Comparison of ENCODE assay signal across 9 mouse cellular contexts in the genomic region with DNA sequence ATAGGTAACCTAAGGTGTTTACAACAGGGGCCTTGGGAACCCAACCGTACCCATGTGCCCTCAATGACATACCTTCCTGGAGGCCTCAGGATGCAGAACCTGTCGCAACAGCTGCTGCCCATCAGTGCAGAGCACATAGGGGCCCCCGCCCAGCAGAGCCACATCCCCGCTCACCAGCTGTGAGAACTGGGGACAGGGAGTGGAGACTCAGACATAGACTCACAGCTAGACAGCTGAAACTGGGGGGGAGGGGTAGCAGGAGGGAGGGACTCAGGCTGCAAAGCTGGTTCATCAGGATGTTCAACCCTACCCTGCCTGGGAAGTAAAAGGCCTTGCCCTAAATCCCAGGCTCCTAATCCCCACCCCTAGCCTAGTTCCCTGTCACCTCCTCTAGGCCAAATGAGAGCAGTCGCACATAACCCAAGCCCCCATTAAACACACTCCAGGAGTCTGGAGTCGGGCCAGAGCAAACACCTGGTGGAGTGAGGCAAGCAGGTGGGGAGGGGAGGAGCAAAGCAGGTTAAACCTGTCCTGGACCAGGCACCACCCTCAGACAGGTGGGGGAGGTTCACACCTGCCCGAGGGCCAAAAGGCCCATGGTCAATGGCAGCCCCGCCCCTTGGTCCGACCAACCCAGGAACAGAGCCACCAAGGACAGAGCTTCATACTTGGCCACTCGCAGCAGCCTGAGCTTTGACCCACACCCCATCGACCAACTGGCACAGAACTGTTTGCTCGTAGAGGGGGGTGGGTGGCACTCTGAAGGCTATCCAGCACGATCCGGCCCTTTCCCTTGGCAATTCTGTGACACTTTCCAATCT. TPM values are rescaled to one million over a fixed set of nuclear protein-coding genes. Genes with fewer than 3 reads are reported as not detected.
DNase-seq lines count a peak whose midpoint lies in the region; ATAC-seq lines count a peak whose summit lies in the region.
"Had no signal": no experiment of that assay in that cellular context is flagged by ENCODE, and none has a peak within 500 bp of the region (broad histone marks: within the 10 kb centered on the region; RNA-seq: fewer than 3 reads in every experiment).

No protein-coding gene starts in this region.

- peaks cover 71% of the 10 kb centered on the region for H3K27me3 ChIP-seq in erythroblast, embryonic 14.5 days (ENCODE audit: control insufficient read depth)
- H3K27me3 ChIP-seq in embryonic facial prominence, embryonic 15.5 days, result peaks cover 46% of the 10 kb centered on the region
- peaks cover 72% of the 10 kb centered on the region for H3K27me3 ChIP-seq in limb, embryonic 13.5 days
- peaks cover 53% of the 10 kb centered on the region for H3K27me3 ChIP-seq in forebrain, embryonic 16.5 days (replicated peaks; ENCODE audit: control insufficient read depth, insufficient read depth, low read length)

- peaks cover 37% of the 10 kb centered on the region for H3K36me3 ChIP-seq in erythroblast, embryonic 14.5 days (ENCODE audit: control insufficient read depth)
- H3K36me3 ChIP-seq in embryonic facial prominence, embryonic 15.5 days, result peaks cover 29% of the 10 kb centered on the region
- peaks cover 31% of the 10 kb centered on the region for H3K36me3 ChIP-seq in limb, embryonic 13.5 days
- H3K36me3 ChIP-seq in forebrain, embryonic 16.5 days (ENCODE audit: control insufficient read depth, insufficient read depth), result no peaks in the 10 kb centered on the region

- peaks cover 20% of the 10 kb centered on the region; the same call in 1 of the 2 replicates for H3K9me3 ChIP-seq in erythroblast, embryonic 14.5 days (ENCODE audit: control insufficient read depth, low read length)
- H3K9me3 ChIP-seq in embryonic facial prominence, embryonic 15.5 days (replicated peaks), result no peaks in the 10 kb centered on the region
- no peaks in the 10 kb centered on the region for H3K9me3 ChIP-seq in limb, embryonic 13.5 days
- H3K9me3 ChIP-seq in forebrain, embryonic 16.5 days (ENCODE audit: control insufficient read depth, low read length), result no peaks in the 10 kb centered on the region
- H3K9me3 ChIP-seq: neural tube, embryonic 15.5 days had no signal

- 14% methylated on average over 14 of the region's 14 CpGs for WGBS in embryonic facial prominence, embryonic 15.5 days
- WGBS in limb, embryonic 13.5 days, result 13% methylated on average over 14 of the region's 14 CpGs
- WGBS in forebrain, embryonic 16.5 days, result 28% methylated on average over 14 of the region's 14 CpGs

- peak overlapping the region; percentile 79 for H3K27ac ChIP-seq in embryonic facial prominence, embryonic 15.5 days (replicated peaks)
- H3K27ac ChIP-seq in limb, embryonic 13.5 days, result no peak overlapping the region
- H3K27ac ChIP-seq in forebrain, embryonic 16.5 days (ENCODE audit: low read length), result no peak overlapping the region
- H3K27ac ChIP-seq: neural tube, embryonic 15.5 days had no signal

- peaks cover 34% of the 10 kb centered on the region for H3K4me1 ChIP-seq in erythroblast, embryonic 14.5 days (ENCODE audit: control insufficient read depth)
- H3K4me1 ChIP-seq in embryonic facial prominence, embryonic 15.5 days, result peaks cover 36% of the 10 kb centered on the region
- H3K4me1 ChIP-seq in limb, embryonic 13.5 days, result peaks cover 39% of the 10 kb centered on the region
- H3K4me1 ChIP-seq in forebrain, embryonic 16.5 days (replicated peaks; ENCODE audit: control insufficient read depth, insufficient read depth, low read length), result peaks cover 17% of the 10 kb centered on the region

- DNase-seq in retina, postnatal 1 day, result peak; percentile 58
- no peak for DNase-seq in cerebellum, postnatal 25 days

- H3K9ac ChIP-seq in embryonic facial prominence, embryonic 15.5 days, result no peak overlapping the region
- H3K9ac ChIP-seq in limb, embryonic 13.5 days, result no peak overlapping the region
- H3K9ac ChIP-seq in forebrain, embryonic 16.5 days (replicated peaks; ENCODE audit: low read depth, low read length), result no peak overlapping the region
- H3K9ac ChIP-seq: neural tube, embryonic 15.5 days had no signal

- H3K4me2 ChIP-seq in embryonic facial prominence, embryonic 15.5 days (replicated peaks), result peak overlapping the region; percentile 90
- H3K4me2 ChIP-seq in limb, embryonic 13.5 days (replicated peaks), result peak overlapping the region; percentile 94
- no peak overlapping the region for H3K4me2 ChIP-seq in forebrain, embryonic 16.5 days (ENCODE audit: low read length)

- ATAC-seq in erythroblast, adult 5-6 weeks (replicated peaks; ENCODE audit: low FRiP score, poor library complexity, severe bottlenecking), result no peak
- peak; percentile 67 for ATAC-seq in embryonic facial prominence, embryonic 15.5 days (ENCODE audit: insufficient number of reproducible peaks, low FRiP score, low TSS enrichment, low read depth)
- peak; percentile 39; the same call in 1 of the 2 replicates for ATAC-seq in limb, embryonic 13.5 days (ENCODE audit: low FRiP score, low read depth)
- ATAC-seq in forebrain, embryonic 16.5 days, result no peak
- ATAC-seq in activated CD4-positive, CD25-positive, alpha-beta regulatory T cell, adult 4 months, result no peak

- H3K4me3 ChIP-seq in erythroblast, embryonic 14.5 days (replicated peaks), result peak overlapping the region; percentile 56
- H3K4me3 ChIP-seq in embryonic facial prominence, embryonic 15.5 days (replicated peaks), result peak overlapping the region; percentile 54
- H3K4me3 ChIP-seq in limb, embryonic 13.5 days, result peak overlapping the region; percentile 55
- H3K4me3 ChIP-seq in forebrain, embryonic 16.5 days (replicated peaks; ENCODE audit: low read length), result no peak overlapping the region

RNA-seq across cellular contexts. Expression of a gene that starts 1.8 kb away (rescaled TPM):
- polyA plus RNA-seq in erythroblast, embryonic 14.5 days (2012), result 0.02 TPM in 1 of 2 replicates, not detected in the other
- total RNA-seq in erythroblast, adult 5-6 weeks (2015; ENCODE audit: low replicate concordance), result not detected in 2 replicates
- total RNA-seq in erythroblast, adult 5-6 weeks (2017; ENCODE audit: low replicate concordance), result not detected in 2 replicates
- 43.5 and 55.4 TPM in 2 replicates for polyA plus RNA-seq in embryonic facial prominence, embryonic 15.5 days (2015; fragmentation: Nextera tagmentation; extraction: Ambion mirVana)
- 11.5 and 13.8 TPM in 2 replicates for polyA plus RNA-seq in limb, embryonic 13.5 days (2015; fragmentation: Nextera tagmentation; extraction: Ambion mirVana)
- 0.37 and 0.42 TPM in 2 replicates for polyA plus RNA-seq in forebrain, embryonic 16.5 days (2015; fragmentation: Nextera tagmentation; extraction: Ambion mirVana)
- under 1 TPM in 1 of 2 experiments, not detected in 1; 0.20 TPM for polyA plus RNA-seq in activated CD4-positive, CD25-positive, alpha-beta regulatory T cell, adult 4 months (2017; shearing (Covaris generic))

RNA-seq across cellular contexts. Expression of a gene that starts 15.2 kb away (rescaled TPM):
- polyA plus RNA-seq in erythroblast, embryonic 14.5 days (2012), result 0.10 and 0.11 TPM in 2 replicates
- total RNA-seq in erythroblast, adult 5-6 weeks (2015; ENCODE audit: low replicate concordance), result 5.2 and 6.3 TPM in 2 replicates
- total RNA-seq in erythroblast, adult 5-6 weeks (2017; ENCODE audit: low replicate concordance), result 3.1 and 5.4 TPM in 2 replicates
- 17.3 and 18.6 TPM in 2 replicates for polyA plus RNA-seq in embryonic facial prominence, embryonic 15.5 days (2015; fragmentation: Nextera tagmentation; extraction: Ambion mirVana)
- 19.6 and 20.5 TPM in 2 replicates for polyA plus RNA-seq in limb, embryonic 13.5 days (2015; fragmentation: Nextera tagmentation; extraction: Ambion mirVana)
- 18.2 and 20.6 TPM in 2 replicates for polyA plus RNA-seq in forebrain, embryonic 16.5 days (2015; fragmentation: Nextera tagmentation; extraction: Ambion mirVana)
- polyA plus RNA-seq in activated CD4-positive, CD25-positive, alpha-beta regulatory T cell, adult 4 months (2017; shearing (Covaris generic)), result 1 to 10 TPM; 1.9 to 4.0 TPM

RNA-seq across cellular contexts. Expression of a gene that starts 33.7 kb away (rescaled TPM):
- polyA plus RNA-seq in erythroblast, embryonic 14.5 days (2012), result 0.03 and 0.06 TPM in 2 replicates
- total RNA-seq in erythroblast, adult 5-6 weeks (2015; ENCODE audit: low replicate concordance), result 2.5 and 3.8 TPM in 2 replicates
- total RNA-seq in erythroblast, adult 5-6 weeks (2017; ENCODE audit: low replicate concordance), result 2.2 and 2.5 TPM in 2 replicates
- polyA plus RNA-seq in embryonic facial prominence, embryonic 15.5 days (2015; fragmentation: Nextera tagmentation; extraction: Ambion mirVana), result 44.0 and 49.2 TPM in 2 replicates
- 59.0 and 68.9 TPM in 2 replicates for polyA plus RNA-seq in limb, embryonic 13.5 days (2015; fragmentation: Nextera tagmentation; extraction: Ambion mirVana)
- polyA plus RNA-seq in forebrain, embryonic 16.5 days (2015; fragmentation: Nextera tagmentation; extraction: Ambion mirVana), result 49.3 and 58.4 TPM in 2 replicates
- 10 to 100 TPM; 26.2 to 33.6 TPM for polyA plus RNA-seq in activated CD4-positive, CD25-positive, alpha-beta regulatory T cell, adult 4 months (2017; shearing (Covaris generic))

Comparison
In these comparisons a context has a peak if more than half of its experiments do, and no peak if none do; other contexts are left out.
1. ATAC-seq: peak in embryonic facial prominence, embryonic 15.5 days (single experiment) and limb, embryonic 13.5 days (single experiment); none in erythroblast, adult 5-6 weeks (single experiment), forebrain, embryonic 16.5 days (single experiment) and activated CD4-positive, CD25-positive, alpha-beta regulatory T cell, adult 4 months (single experiment).
2. RNA of a gene that starts 33.7 kb away (polyA plus RNA-seq): 59.0 to 68.9 TPM in limb, embryonic 13.5 days, 49.3 to 58.4 TPM in forebrain, embryonic 16.5 days, 44.0 to 49.2 TPM in embryonic facial prominence, embryonic 15.5 days and 26.2 to 33.6 TPM in activated CD4-positive, CD25-positive, alpha-beta regulatory T cell, adult 4 months; 0.03 to 0.06 TPM in erythroblast, embryonic 14.5 days; every median in the first group is over 10 times any median in the second.